Mouse (Mus musculus): ENCODE measurements at regions not wholly inside any gene's neighbourhood (a gene's known extent, or its start where the extent isn't known, plus 50 kb on each side); places are given as distances from the start of the nearest gene placed in this dataset.

- no peak for DNase-seq
Measured at GRCm38 (mm10) chr10:17556391-17556790, 166.6 kb upstream of the Cited2 start.

- DNase-seq, result no peak
Measured at GRCm38 (mm10) chr10:17559370-17559955, 163.6 kb upstream of the Cited2 start.

GRCm38 (mm10) chr10:17559980-17560379, 163.0 kb upstream of the Cited2 start:
- no peak for DNase-seq

- DNase-seq, result no peak
Measured at GRCm38 (mm10) chr10:17561466-17561865, 161.6 kb upstream of the Cited2 start.

- no peak for DNase-seq
Measured at GRCm38 (mm10) chr10:17561977-17562376, 161.0 kb upstream of the Cited2 start.

GRCm38 (mm10) chr10:17562410-17563350, 160.3 kb upstream of the Cited2 start:
- DNase-seq, result no peak

GRCm38 (mm10) chr10:17563351-17563749, 159.7 kb upstream of the Cited2 start:
- DNase-seq, result no peak

GRCm38 (mm10) chr10:17564895-17565620, 158.0 kb upstream of the Cited2 start:
- DNase-seq, result no peak

GRCm38 (mm10) chr10:17566975-17567374, 156.0 kb upstream of the Cited2 start:
- no peak for DNase-seq

GRCm38 (mm10) chr10:17567631-17568030, 155.4 kb upstream of the Cited2 start:
- DNase-seq, result no peak

GRCm38 (mm10) chr10:17569577-17570113, 153.4 kb upstream of the Cited2 start:
- no peak for DNase-seq

GRCm38 (mm10) chr10:17574894-17575293, 148.1 kb upstream of the Cited2 start:
- no peak for DNase-seq

- DNase-seq, result no peak
Measured at GRCm38 (mm10) chr10:17575448-17576332, 147.3 kb upstream of the Cited2 start.

GRCm38 (mm10) chr10:17576333-17576750, 146.7 kb upstream of the Cited2 start:
- no peak for DNase-seq

GRCm38 (mm10) chr10:17579463-17579862, 143.6 kb upstream of the Cited2 start:
- DNase-seq, result no peak

- DNase-seq, result no peak
Measured at GRCm38 (mm10) chr10:17584842-17585241, 138.2 kb upstream of the Cited2 start.

- DNase-seq, result no peak
Measured at GRCm38 (mm10) chr10:17586910-17587309, 136.1 kb upstream of the Cited2 start.

- no peak for DNase-seq
Measured at GRCm38 (mm10) chr10:17589136-17589535, 133.9 kb upstream of the Cited2 start.

GRCm38 (mm10) chr10:17590195-17590594, 132.8 kb upstream of the Cited2 start:
- DNase-seq, result no peak

- DNase-seq, result no peak
Measured at GRCm38 (mm10) chr10:17592387-17592786, 130.6 kb upstream of the Cited2 start.

GRCm38 (mm10) chr10:17596126-17596525, 126.9 kb upstream of the Cited2 start:
- DNase-seq, result no peak

- DNase-seq, result no peak
Measured at GRCm38 (mm10) chr10:17596743-17597142, 126.3 kb upstream of the Cited2 start.

Measured in gastrocnemius, postnatal 10 days (tissue).